Mouse (Mus musculus) erythroblast, embryonic 14.5 days (primary cell): ENCODE data around the gene Eva1c. TPM values are rescaled to one million over a fixed set of nuclear protein-coding genes. Genes with fewer than 3 reads are reported as not detected.
A peak's percentile ranks its signal among the peaks of the same experiment; 100 is the strongest.

Experiments
- H3K27me3 ChIP-seq: 2 replicates; pipeline ENCODE4 v1.6.1; 2012; ENCODE audit warnings: inconsistent platforms; ENCODE audit not compliant: control insufficient read depth
- H3K36me3 ChIP-seq: 2 replicates; pipeline ENCODE4 v1.6.1; 2012; ENCODE audit warnings: mild to moderate bottlenecking, inconsistent platforms; ENCODE audit not compliant: control insufficient read depth
- H3K4me1 ChIP-seq: 2 replicates; pipeline ENCODE4 v1.6.1; 2012; ENCODE audit warnings: inconsistent platforms; ENCODE audit not compliant: control insufficient read depth
- H3K4me3 ChIP-seq: replicated peaks from 2 replicates; pipeline ENCODE3; 2012; ENCODE audit warnings: moderate library complexity, mild to moderate bottlenecking, inconsistent platforms
- H3K9me3 ChIP-seq: 2 replicates; pipeline ENCODE4 v1.6.1; 2012; ENCODE audit warnings: low read length, inconsistent platforms, mixed read lengths; ENCODE audit not compliant: control insufficient read depth
- GATA1 ChIP-seq: IDR thresholded peaks from 2 replicates; pipeline ENCODE4 v1.6.1; 2012; ENCODE audit warnings: low read length, inconsistent platforms, mixed read lengths
- TAL1 ChIP-seq: IDR thresholded peaks from 3 replicates; pipeline ENCODE4 v1.6.1; 2012; ENCODE audit warnings: low read length, inconsistent platforms, mixed read lengths
- polyA plus RNA-seq: library from polyadenylated mRNA; stranded (reverse); fragments of >175 nt; gene quantifications from 2 replicates; pipeline ENCODE4 v1.2.3, GENCODE M21; 2012

Eva1c gene
- polyA plus RNA-seq, 1 experiment, result 0.55 TPM

- Histone ChIP-seq H3K36me3 (no peaks in the 10 kb centered on the region), H3K27me3 (peaks cover 12% of the 10 kb centered on the region), H3K4me3 (no peak overlapping the region), H3K4me1 (no peaks in the 10 kb centered on the region; the same call in 1 of the 2 replicates), H3K9me3 (no peaks in the 10 kb centered on the region)
- no peak for TF ChIP-seq TAL1
- TF ChIP-seq GATA1, result no peak
Measured at GRCm38 (mm10) chr16:90916040-90916481, 89.5 kb downstream of the Eva1c start.

DNA sequence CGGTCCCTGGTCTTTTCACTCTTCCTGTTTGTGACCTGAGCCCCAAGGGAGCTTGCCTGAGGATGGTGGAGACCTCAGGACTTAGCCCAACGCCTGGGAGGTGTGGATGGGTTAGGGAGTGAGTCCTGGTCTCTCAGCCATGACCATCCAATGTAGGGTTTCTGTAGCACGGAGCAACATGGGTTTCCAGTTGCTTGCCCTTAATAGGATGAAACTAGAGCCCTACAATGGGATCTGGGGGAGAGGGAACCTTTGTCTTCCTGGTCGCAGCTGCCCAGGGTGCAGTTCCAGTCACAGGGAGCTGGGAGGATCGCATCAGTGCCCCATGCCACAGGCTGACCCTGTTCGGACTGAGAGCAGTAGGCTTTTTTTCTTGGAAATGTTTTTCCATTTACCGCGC, 90.6 kb downstream of the Eva1c start:
- Histone ChIP-seq H3K36me3 (no peaks in the 10 kb centered on the region), H3K4me3 (no peak overlapping the region), H3K9me3 (no peaks in the 10 kb centered on the region), H3K4me1 (no peaks in the 10 kb centered on the region), H3K27me3 (peaks cover 12% of the 10 kb centered on the region)
- TF ChIP-seq GATA1 (no peak), TAL1 (no peak)

DNA sequence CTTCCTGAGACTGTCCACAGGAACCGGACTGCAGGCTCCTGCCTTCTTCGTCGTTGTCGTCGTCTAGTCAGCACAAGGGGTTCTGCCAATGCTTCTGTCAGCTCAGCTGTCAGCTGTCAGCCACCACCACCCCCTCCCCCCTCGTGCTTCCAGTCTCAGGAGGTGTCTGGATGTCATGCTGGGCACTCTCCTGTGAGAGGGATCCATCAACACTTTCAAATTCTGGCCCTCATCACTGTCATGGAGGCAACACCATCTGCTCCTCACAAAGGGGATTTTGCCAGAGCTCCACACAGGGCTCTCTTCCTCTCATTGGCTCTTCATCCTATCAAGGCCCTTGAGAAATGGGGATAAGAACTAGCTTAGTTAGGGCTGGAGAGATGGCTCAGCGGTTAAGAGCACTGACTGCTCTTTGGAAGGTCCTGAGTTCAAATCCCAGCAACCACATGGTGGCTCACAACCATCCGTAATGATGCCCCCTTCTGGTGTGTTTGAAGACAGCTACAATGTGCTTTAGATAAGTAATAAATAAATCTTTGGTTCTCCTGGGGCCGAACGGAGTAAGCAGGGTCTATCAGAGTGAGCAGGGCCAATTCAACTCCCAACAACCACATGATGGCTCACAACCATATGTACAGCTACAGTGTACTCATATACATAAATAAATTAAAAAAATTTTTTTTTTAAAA, 95.1 kb downstream of the Eva1c start:
- TF ChIP-seq TAL1 (no peak), GATA1 (no peak)
- H3K36me3 ChIP-seq, result peaks cover 19% of the 10 kb centered on the region
- H3K4me3 ChIP-seq, result no peak overlapping the region
- H3K27me3 ChIP-seq, result peaks cover 4% of the 10 kb centered on the region; the same call in 1 of the 2 replicates
- no peaks in the 10 kb centered on the region for H3K9me3 ChIP-seq
- H3K4me1 ChIP-seq, result no peaks in the 10 kb centered on the region

DNA sequence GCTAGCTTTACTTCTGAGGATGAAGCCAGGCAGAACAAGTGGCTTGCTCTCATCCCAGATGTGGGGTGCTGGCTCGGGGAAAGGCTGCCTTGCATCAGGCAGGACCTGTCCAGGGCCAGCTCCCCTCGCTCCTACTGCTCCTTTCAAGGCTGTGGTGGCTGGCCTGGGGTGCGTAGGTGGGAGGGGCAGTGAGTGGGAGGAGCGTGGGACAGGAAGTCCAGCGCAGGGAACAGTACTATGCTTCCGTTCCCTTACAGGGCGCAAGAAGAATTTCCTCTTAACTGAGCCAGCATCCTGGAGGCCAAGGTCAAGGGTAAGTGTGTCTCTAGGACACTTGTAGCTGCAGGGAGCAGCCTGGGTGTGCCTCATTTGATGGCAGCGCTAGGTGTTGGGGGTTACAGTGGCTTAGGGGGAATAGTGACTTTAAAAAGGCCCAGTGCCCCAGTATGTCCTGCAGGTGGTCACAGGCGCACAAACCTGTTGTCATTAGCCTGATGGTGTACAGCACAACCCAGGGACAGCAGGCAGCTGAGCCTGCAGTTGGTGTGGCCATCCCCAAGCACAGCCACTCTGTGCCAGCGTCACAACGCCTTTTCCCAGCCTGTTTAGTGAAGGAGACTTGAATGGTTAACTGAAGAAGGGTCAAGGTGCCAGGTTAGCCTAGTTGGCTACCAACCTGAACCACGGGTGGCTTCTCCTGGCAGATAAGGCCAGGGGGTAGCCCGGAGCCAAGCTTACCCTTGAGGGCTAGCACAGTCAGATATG, 98.3 kb downstream of the Eva1c start:
- Histone ChIP-seq H3K36me3 (peaks cover 48% of the 10 kb centered on the region), H3K9me3 (no peaks in the 10 kb centered on the region), H3K4me1 (no peaks in the 10 kb centered on the region), H3K27me3 (no peaks in the 10 kb centered on the region), H3K4me3 (no peak overlapping the region)
- TF ChIP-seq TAL1, result no peak
- TF ChIP-seq GATA1, result no peak

DNA sequence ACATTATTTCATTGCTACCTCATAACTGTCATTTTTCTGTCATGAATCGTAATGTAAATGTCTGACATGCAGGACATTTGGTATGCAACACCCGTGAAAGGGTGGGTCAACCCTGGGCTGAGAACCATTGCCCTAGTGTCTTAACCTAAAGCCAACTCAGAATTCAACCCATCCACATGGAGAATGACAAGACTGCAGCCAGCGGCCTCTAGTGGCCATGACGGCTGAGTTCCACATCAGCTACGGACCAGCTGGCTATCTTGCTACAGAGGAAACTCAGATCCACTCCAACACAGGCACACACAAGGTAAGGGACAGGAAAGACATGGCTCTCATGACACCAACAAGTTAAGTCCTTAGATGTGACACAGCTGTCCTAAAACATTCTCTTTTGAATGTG, 98.9 kb downstream of the Eva1c start:
- Histone ChIP-seq H3K36me3 (peaks cover 51% of the 10 kb centered on the region), H3K4me3 (no peak overlapping the region), H3K4me1 (no peaks in the 10 kb centered on the region), H3K27me3 (no peaks in the 10 kb centered on the region), H3K9me3 (no peaks in the 10 kb centered on the region)
- TF ChIP-seq GATA1 (no peak), TAL1 (no peak)

- Histone ChIP-seq H3K4me1 (no peaks in the 10 kb centered on the region), H3K36me3 (peaks cover 57% of the 10 kb centered on the region), H3K4me3 (no peak overlapping the region), H3K9me3 (no peaks in the 10 kb centered on the region), H3K27me3 (no peaks in the 10 kb centered on the region)
- TF ChIP-seq TAL1 (no peak), GATA1 (no peak)
Measured at GRCm38 (mm10) chr16:90927446-90927845, 100.9 kb downstream of the Eva1c start.

DNA sequence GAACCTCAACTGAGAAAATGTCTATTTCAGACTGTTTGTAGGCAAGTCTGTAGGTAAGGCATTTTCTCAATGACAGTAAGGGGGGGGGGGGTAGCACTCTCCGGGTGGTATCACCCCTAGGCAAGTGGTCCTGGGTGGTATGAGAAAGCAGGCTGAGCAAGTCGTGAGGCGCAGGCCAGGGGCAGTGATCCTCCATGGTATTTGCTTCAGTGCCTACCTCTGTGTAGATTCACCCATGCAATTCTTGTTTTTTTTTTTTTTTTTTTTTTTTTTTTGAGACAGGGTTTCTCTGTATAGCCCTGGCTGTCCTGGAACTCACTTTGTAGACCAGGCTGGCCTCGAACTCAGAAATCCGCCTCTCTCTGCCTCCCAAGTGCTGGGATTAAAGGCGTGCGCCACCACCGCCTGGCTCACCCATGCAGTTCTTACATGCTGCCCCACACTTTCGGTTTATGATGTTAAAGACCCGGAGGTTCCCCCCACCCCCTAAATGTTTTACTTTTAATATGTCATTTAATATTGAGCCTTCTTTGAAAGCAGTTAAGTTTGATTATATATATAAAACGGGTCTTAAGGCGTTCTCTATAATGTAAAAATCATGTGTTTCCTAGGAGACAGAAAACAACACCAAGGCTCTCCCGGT, 107.1 kb downstream of the Eva1c start:
- peaks cover 48% of the 10 kb centered on the region for H3K36me3 ChIP-seq
- TF ChIP-seq GATA1 (no peak), TAL1 (no peak)
- peaks cover 25% of the 10 kb centered on the region for H3K4me1 ChIP-seq
- H3K4me3 ChIP-seq, result peak overlapping the region; percentile 92
- H3K9me3 ChIP-seq, result no peaks in the 10 kb centered on the region
- H3K27me3 ChIP-seq, result no peaks in the 10 kb centered on the region

- no peak for TF ChIP-seq GATA1
- no peak for TF ChIP-seq TAL1
Measured at GRCm38 (mm10) chr16:90934193-90934686, 107.7 kb downstream of the Eva1c start.

GRCm38 (mm10) chr16:90934687-90935328, 108.3 kb downstream of the Eva1c start, which contains the start of gene Cfap298:
Cfap298 (minus strand) TSS chr16:90935114.
- TF ChIP-seq TAL1 (no peak), GATA1 (no peak)
- H3K36me3 ChIP-seq, result peaks cover 47% of the 10 kb centered on the region
- H3K4me1 ChIP-seq, result peaks cover 25% of the 10 kb centered on the region
- H3K4me3 ChIP-seq, result peak within 1 kb of the TSS; percentile 92
- H3K9me3 ChIP-seq, result no peaks in the 10 kb centered on the region
- H3K27me3 ChIP-seq, result no peaks in the 10 kb centered on the region

More at GRCm38 (mm10) chr16:90934193-90934686, 107.7 kb downstream of the Eva1c start:
- Histone ChIP-seq H3K36me3 (peaks cover 45% of the 10 kb centered on the region), H3K4me1 (peaks cover 25% of the 10 kb centered on the region), H3K4me3 (peak overlapping the region; percentile 92), H3K9me3 (no peaks in the 10 kb centered on the region), H3K27me3 (no peaks in the 10 kb centered on the region)
